Mouse (Mus musculus) liver, adult 2 months (tissue): ENCODE measurements around the gene Prr14. TPM values are rescaled to one million over a fixed set of nuclear protein-coding genes. Genes with fewer than 3 reads are reported as not detected.
A peak's percentile ranks its signal among the peaks of the same experiment; 100 is the strongest.

Experiments used
- DNase-seq: peaks from one replicate; pipeline ENCODE4 v3.0.0-alpha.2; 2011; ENCODE audit warnings: low read depth, low spot score; ENCODE audit errors: extremely low read depth
- H3K27ac ChIP-seq: fragments of 200-500 bp; replicated peaks from 2 replicates; pipeline ENCODE4 v1.5.1; 2012; ENCODE audit warnings: low read depth, mild to moderate bottlenecking, control low read depth, inconsistent platforms, low read length; ENCODE audit not compliant: insufficient read depth
- H3K27me3 ChIP-seq: fragments of 200-500 bp; 2 replicates; pipeline ENCODE4 v1.6.1; 2012; ENCODE audit warnings: mild to moderate bottlenecking, moderate library complexity, low read length, inconsistent platforms; ENCODE audit not compliant: control insufficient read depth, insufficient read depth
- H3K36me3 ChIP-seq: fragments of 200-500 bp; 2 replicates; pipeline ENCODE4 v1.6.1; 2012; ENCODE audit warnings: low read length, inconsistent platforms; ENCODE audit not compliant: control insufficient read depth, insufficient read depth
- H3K4me1 ChIP-seq: fragments of 200-500 bp; 2 replicates; pipeline ENCODE4 v1.6.1; 2011; ENCODE audit warnings: low read length; ENCODE audit not compliant: control insufficient read depth, insufficient read depth
- H3K4me3 ChIP-seq: fragments of 200-500 bp; 2 replicates; pipeline ENCODE4 v1.5.1; 2011; ENCODE audit warnings: low read depth, mild to moderate bottlenecking, control low read depth, low read length, moderate library complexity; ENCODE audit not compliant: insufficient read depth
- H3K79me2 ChIP-seq: fragments of 200-500 bp; 2 replicates; pipeline ENCODE4 v1.6.1; 2012; ENCODE audit warnings: inconsistent platforms, mild to moderate bottlenecking, low read length, moderate library complexity; ENCODE audit not compliant: control insufficient read depth, insufficient read depth
- H3K9ac ChIP-seq: fragments of 200-500 bp; 2 replicates; pipeline ENCODE4 v1.6.1; 2012; ENCODE audit warnings: low read depth, mild to moderate bottlenecking, control low read depth, inconsistent platforms, low read length
- CTCF ChIP-seq: fragments of 200-500 bp; IDR thresholded peaks from 2 replicates; pipeline ENCODE4 v1.5.1; 2011; ENCODE audit warnings: low read depth, low read length, control low read depth
- POLR2A ChIP-seq: fragments of 200-500 bp; IDR thresholded peaks from 2 replicates; pipeline ENCODE4 v1.6.1; 2011; ENCODE audit warnings: low read length, control low read depth; ENCODE audit not compliant: insufficient read depth; ENCODE audit errors: extremely low read depth
- WGBS: fragments of 180-500 bp; shearing (Covaris S2); methylation state at CpG from one replicate; pipeline ENCODE4 v1.1.7; 2018; 5-methylcytosine and 5-hydroxymethylcytosine counted together
- polyA plus RNA-seq: library from polyadenylated mRNA; depleted of rRNA; stranded (reverse); fragments of >200 nt; gene quantifications from 2 replicates; pipeline ENCODE4 v1.2.3, GENCODE M21; 2012
- total RNA-seq: library from RNA; depleted of rRNA; stranded (reverse); fragments of >200 nt; gene quantifications from 2 replicates; pipeline ENCODE4 v1.2.3, GENCODE M21; 2014

The Prr14 gene
- total and polyA plus RNA-seq, 2 experiments, result 9.5 to 44.6 TPM

- no peak for DNase-seq
- H3K36me3 ChIP-seq, result peaks cover 11% of the 10 kb centered on the region; the same call in 1 of the 2 replicates
- peak overlapping the region; percentile 41 for H3K27ac ChIP-seq
- no peaks in the 10 kb centered on the region for H3K27me3 ChIP-seq
- peaks cover 8% of the 10 kb centered on the region for H3K4me1 ChIP-seq
- no peak for TF ChIP-seq CTCF
- no peak for TF ChIP-seq POLR2A
- peak overlapping the region; percentile 89 for H3K4me3 ChIP-seq
- WGBS, result 28% methylated on average over 8 of the region's 8 CpGs
- H3K79me2 ChIP-seq, result peaks cover 12% of the 10 kb centered on the region; the same call in 1 of the 2 replicates
- peak overlapping the region; percentile 49; the same call in 1 of the 2 replicates for H3K9ac ChIP-seq
Measured at GRCm38 (mm10) chr7:127511241-127511640, 51.8 kb downstream of the Prr14 start.

GRCm38 (mm10) chr7:127511808-127512230 lies 52.4 kb downstream of the Prr14 start, which contains the start of gene Srcap:
Srcap (plus strand) TSS chr7:127511983.
- no peaks in the 10 kb centered on the region for H3K27me3 ChIP-seq
- H3K27ac ChIP-seq, result peak within 1 kb of the TSS; percentile 98
- DNase-seq, result peak; percentile 92
- peaks cover 16% of the 10 kb centered on the region for H3K36me3 ChIP-seq
- H3K79me2 ChIP-seq, result peaks cover 12% of the 10 kb centered on the region; the same call in 1 of the 2 replicates
- H3K4me1 ChIP-seq, result peaks cover 8% of the 10 kb centered on the region
- no peak for TF ChIP-seq CTCF
- TF ChIP-seq POLR2A, result peak; percentile 81
- WGBS, result under 1% methylated on average over 37 of the region's 37 CpGs
- peak within 1 kb of the TSS; percentile 89 for H3K4me3 ChIP-seq
- H3K9ac ChIP-seq, result peak within 1 kb of the TSS; percentile 94

- Histone ChIP-seq H3K4me3 (peak overlapping the region; percentile 89), H3K27ac (peak overlapping the region; percentile 98), H3K9ac (peak overlapping the region; percentile 94), H3K27me3 (no peaks in the 10 kb centered on the region), H3K4me1 (peaks cover 8% of the 10 kb centered on the region), H3K79me2 (peaks cover 14% of the 10 kb centered on the region; the same call in 1 of the 2 replicates), H3K36me3 (peaks cover 22% of the 10 kb centered on the region)
- TF ChIP-seq POLR2A (0 out of 2 replicates have a peak, but pooled peaks have one; percentile 6), CTCF (no peak)
- peak; percentile 70 for DNase-seq
- under 1% methylated on average over 84 of the region's 93 CpGs for WGBS
Measured at GRCm38 (mm10) chr7:127512231-127513015, 53.0 kb downstream of the Prr14 start.

- Histone ChIP-seq H3K4me1 (peaks cover 8% of the 10 kb centered on the region), H3K79me2 (peaks cover 14% of the 10 kb centered on the region; the same call in 1 of the 2 replicates), H3K27me3 (no peaks in the 10 kb centered on the region), H3K36me3 (peaks cover 27% of the 10 kb centered on the region), H3K27ac (peak overlapping the region; percentile 77), H3K4me3 (peak overlapping the region; percentile 89), H3K9ac (peak overlapping the region; percentile 34; the same call in 1 of the 2 replicates)
- 6% methylated on average over 8 of the region's 8 CpGs for WGBS
- no peak for TF ChIP-seq CTCF
- no peak for TF ChIP-seq POLR2A
- DNase-seq, result peak; percentile 71
Measured at GRCm38 (mm10) chr7:127513016-127513390, 53.6 kb downstream of the Prr14 start.

GRCm38 (mm10) chr7:127513781-127514180 lies 54.4 kb downstream of the Prr14 start:
- Histone ChIP-seq H3K4me1 (peaks cover 8% of the 10 kb centered on the region), H3K9ac (peak overlapping the region; percentile 48; the same call in 1 of the 2 replicates), H3K27ac (no peak overlapping the region), H3K79me2 (peaks cover 14% of the 10 kb centered on the region; the same call in 1 of the 2 replicates), H3K36me3 (peaks cover 31% of the 10 kb centered on the region), H3K4me3 (peak overlapping the region; percentile 89; the same call in 1 of the 2 replicates), H3K27me3 (no peaks in the 10 kb centered on the region)
- no peak for DNase-seq
- TF ChIP-seq CTCF (no peak), POLR2A (no peak)
- 32% methylated on average over 3 of the region's 3 CpGs for WGBS

GRCm38 (mm10) chr7:127515846-127516245 lies 56.4 kb downstream of the Prr14 start:
- WGBS, result 72% methylated on average over 7 of the region's 7 CpGs

More at GRCm38 (mm10) chr7:127515846-127516245, 56.4 kb downstream of the Prr14 start:
- Histone ChIP-seq H3K79me2 (peaks cover 14% of the 10 kb centered on the region; the same call in 1 of the 2 replicates), H3K27me3 (no peaks in the 10 kb centered on the region), H3K9ac (no peak overlapping the region), H3K27ac (no peak overlapping the region), H3K36me3 (peaks cover 44% of the 10 kb centered on the region), H3K4me3 (no peak overlapping the region), H3K4me1 (peaks cover 8% of the 10 kb centered on the region)
- no peak for DNase-seq
- TF ChIP-seq POLR2A (no peak), CTCF (no peak)
